Mouse (Mus musculus) B cell, adult 62 days (primary cell): Measurements from ENCODE around the gene Efr3b. TPM values are rescaled to one million over a fixed set of nuclear protein-coding genes. Genes with fewer than 3 reads are reported as not detected.

Source experiments
- total RNA-seq: library from RNA; stranded (reverse); gene quantifications from 4 replicates; pipeline ENCODE4 v1.2.4, GENCODE M21; 2023

Efr3b gene
- 0.15 to 0.52 TPM in 2 of 4 replicates, not detected in the others for total RNA-seq

DNA sequence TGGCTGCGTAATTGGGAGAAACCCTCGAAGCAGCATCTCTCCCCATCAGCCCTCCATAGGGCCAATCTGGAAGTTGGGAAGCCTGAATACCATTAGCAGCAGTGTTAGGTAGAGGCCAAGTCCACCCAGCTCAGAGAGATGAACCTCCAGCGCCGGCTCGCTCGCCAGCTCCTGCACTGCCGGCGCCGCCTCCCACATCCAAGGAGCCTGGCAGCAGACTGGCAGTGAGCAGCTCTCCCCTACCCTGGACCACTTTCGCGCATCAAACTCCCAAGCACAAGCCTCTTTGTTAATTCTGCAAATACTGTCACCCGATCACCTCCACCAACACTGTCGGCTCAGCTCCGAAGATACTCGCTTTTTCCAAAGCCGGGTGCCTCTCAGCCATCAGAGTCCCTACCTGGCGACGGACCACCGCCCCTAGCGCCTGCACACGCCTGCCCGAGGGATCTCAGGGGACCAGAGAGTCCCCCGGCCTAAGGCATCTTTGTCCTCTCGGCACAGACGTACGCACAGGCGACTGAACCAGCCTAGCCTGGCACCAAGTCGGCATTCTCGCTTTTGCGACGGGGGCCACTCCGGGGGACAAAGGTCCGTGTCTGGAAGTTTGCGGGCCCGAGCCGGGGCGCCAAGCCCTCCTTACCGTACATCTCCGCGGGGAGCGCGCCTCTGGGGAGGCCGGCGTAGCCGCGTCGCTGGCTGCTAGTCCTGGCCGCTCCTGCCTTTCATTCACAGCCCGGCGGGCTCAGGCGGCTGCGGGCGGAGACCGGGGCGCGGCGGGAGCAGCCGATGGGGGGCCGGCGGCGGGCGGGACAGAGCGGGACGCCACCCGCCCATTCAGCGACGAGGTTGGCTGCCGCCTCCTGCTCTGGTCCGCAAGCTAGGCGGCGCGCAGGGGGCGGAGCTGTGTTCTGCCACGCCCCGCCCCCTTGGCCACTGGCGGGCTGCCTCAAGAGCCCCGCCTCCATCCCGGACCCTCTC, at the start of gene Efr3b:
Efr3b (minus strand) TSS at position 855 of the 981 bp plus-strand sequence.

DNA sequence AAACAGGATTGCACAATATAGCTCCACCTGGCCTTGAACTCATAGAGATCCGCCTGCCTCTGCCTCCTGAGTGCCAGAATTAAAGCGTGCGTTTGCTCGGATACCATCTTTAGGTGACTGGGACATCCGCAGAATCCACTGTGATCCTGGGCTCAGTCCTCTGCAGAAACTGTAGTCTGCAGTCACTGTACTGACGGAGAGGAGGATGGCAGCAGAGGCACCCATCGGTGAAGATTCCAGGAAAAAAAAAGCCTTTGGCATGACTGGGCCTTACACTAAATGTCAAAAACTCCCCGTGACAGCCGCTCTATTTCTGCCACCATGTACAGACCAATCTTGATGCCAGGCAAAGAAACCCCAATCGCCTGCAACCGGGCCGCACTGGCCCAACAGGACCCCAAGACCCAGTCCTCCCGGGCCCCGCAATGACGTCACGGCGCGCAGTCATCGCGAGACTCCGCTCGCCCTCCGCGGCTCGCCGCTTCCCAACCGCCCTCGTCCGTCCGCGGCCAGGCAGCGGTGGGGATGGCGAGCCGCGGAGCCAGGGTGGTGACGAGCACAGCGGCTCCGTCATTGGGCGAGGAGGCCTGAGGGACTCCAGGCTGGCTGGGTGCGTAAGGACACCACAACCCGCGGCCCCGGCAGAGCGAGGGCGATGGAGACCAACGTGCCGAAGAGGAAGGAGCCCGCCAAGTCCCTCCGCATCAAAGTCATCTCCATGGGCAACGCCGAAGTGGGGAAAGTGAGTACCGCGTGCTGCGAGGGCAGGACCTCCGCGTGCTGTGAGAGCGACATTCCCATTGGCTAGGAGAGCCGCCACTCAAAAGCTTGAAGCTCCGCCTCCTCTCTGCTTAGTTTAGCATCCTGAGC, 43.7 kb upstream of the Efr3b start, which contains the start of gene Dnajc27:
Dnajc27 (plus strand) TSS at position 452 of the 870 bp plus-strand sequence.

DNA sequence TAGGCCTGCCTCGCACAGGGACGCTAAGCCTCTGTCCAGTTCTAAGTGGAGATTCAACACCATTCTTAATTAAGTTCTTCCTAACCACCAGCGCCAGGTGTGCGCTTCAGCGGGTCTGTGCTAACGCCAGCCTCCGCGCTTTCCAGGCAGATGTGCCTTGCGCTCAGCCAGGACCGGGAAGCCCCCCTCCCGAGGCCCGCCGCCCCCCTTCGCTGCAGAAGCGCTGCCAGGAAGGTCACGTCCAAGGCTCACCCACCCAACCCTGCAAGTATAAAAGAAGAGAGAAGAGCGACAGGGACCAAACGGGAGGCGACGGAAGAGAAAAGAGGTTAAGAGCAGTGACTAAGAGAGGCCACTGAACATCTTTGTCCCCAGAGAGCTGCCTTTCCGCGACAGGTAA, 84.1 kb downstream of the Efr3b start, which contains the start of gene Pomc:
Pomc (plus strand) TSS at position 301 of the 400 bp plus-strand sequence.

Other genes with a start within 250 kb of the Efr3b start
- 67.8 to 85.1 TPM (median 74.6 TPM) in 4 replicates for gene Dnmt3a, start 232.9 kb downstream of the Efr3b start, total RNA-seq
- gene Pomc, start 84.0 kb downstream of the Efr3b start, total RNA-seq, result 1.2 to 2.1 TPM (median 1.7 TPM) in 4 replicates
- gene Dnajc27, start 43.7 kb upstream of the Efr3b start, total RNA-seq, result 13.6 to 21.3 TPM (median 15.5 TPM) in 4 replicates
- 8.6 to 12.2 TPM (median 9.9 TPM) in 4 replicates for gene Adcy3, start 94.2 kb upstream of the Efr3b start, total RNA-seq
- 5.6 to 6.3 TPM (median 6.0 TPM) in 4 replicates for gene Ptrhd1, start 195.1 kb upstream of the Efr3b start, total RNA-seq
- 23.5 to 27.6 TPM (median 24.4 TPM) in 4 replicates for gene Cenpo, start 195.4 kb upstream of the Efr3b start, total RNA-seq